Mouse (Mus musculus): ENCODE data around the gene Vmn2r63. TPM values are rescaled to one million over a fixed set of nuclear protein-coding genes. Genes with fewer than 3 reads are reported as not detected.
"Not testable (repeated sequence)": the region's sequence is repeated elsewhere in the genome, so short reads cannot be mapped to it uniquely, and the experiment has no call there.

The Vmn2r63 gene
- not detected in 2 replicates for polyA plus RNA-seq (2015; fragmentation: Nextera tagmentation; extraction: Ambion mirVana)

DNA sequence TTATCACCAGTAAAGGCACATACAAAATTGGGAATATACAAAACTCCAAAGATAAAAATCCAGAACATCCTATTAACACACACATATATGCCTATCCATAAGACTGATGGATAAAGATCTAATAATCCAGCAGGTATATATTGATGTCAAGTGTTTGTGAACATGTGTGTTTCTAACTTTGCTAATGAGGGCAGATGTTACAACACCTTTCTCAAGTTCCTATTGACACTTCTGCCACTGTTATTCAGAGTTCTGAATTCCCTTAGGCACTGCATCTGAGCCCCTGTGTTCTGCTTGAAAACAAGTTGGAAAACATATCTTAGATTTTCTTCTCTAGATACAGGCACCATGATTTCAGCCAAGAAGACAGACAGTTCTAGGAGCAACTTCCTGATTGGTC lies at the start of gene Vmn2r63:
Vmn2r63 (minus strand) TSS at position 101 of the 400 bp plus-strand sequence.
- H3K36me3 ChIP-seq (ENCODE audit: control insufficient read depth, insufficient read depth, low read length); H3K27ac ChIP-seq (ENCODE audit: low read length); H3K4me2 ChIP-seq (ENCODE audit: low read length); H3K4me3 ChIP-seq (ENCODE audit: low read depth, low read length); H3K27me3 ChIP-seq (ENCODE audit: control insufficient read depth, insufficient read depth, low read depth, low read length); H3K9ac ChIP-seq (ENCODE audit: low read depth, low read length); H3K4me1 ChIP-seq (ENCODE audit: control insufficient read depth, insufficient read depth, low read length); H3K9me3 ChIP-seq (replicated peaks; ENCODE audit: control insufficient read depth, low read length, poor library complexity, severe bottlenecking); ATAC-seq: not testable (repeated sequence)

- H3K27ac ChIP-seq (ENCODE audit: low read length), result no peak overlapping the region
- H3K9me3 ChIP-seq (replicated peaks; ENCODE audit: control insufficient read depth, low read length, poor library complexity, severe bottlenecking), result peaks cover 25% of the 10 kb centered on the region
- no peak overlapping the region for H3K9ac ChIP-seq (ENCODE audit: low read depth, low read length)
- WGBS, result 93% methylated on average over 10 of the region's 10 CpGs
- H3K27me3 ChIP-seq (ENCODE audit: control insufficient read depth, insufficient read depth, low read depth, low read length), result no peaks in the 10 kb centered on the region
- no peak for ATAC-seq
- no peak overlapping the region for H3K4me3 ChIP-seq (ENCODE audit: low read depth, low read length)
- H3K4me2 ChIP-seq (ENCODE audit: low read length), result no peak overlapping the region
- no peaks in the 10 kb centered on the region for H3K4me1 ChIP-seq (ENCODE audit: control insufficient read depth, insufficient read depth, low read length)
- no peaks in the 10 kb centered on the region for H3K36me3 ChIP-seq (ENCODE audit: control insufficient read depth, insufficient read depth, low read length)
Measured at GRCm38 (mm10) chr7:42980739-42981138, 47.1 kb upstream of the Vmn2r63 start.

- Histone ChIP-seq H3K27ac (ENCODE audit: low read length) (no peak overlapping the region), H3K9me3 (replicated peaks; ENCODE audit: control insufficient read depth, low read length, poor library complexity, severe bottlenecking) (peaks cover 28% of the 10 kb centered on the region)
Measured at GRCm38 (mm10) chr7:42980098-42980497, 46.5 kb upstream of the Vmn2r63 start.

GRCm38 (mm10) chr7:42965246-42965645 lies 31.6 kb upstream of the Vmn2r63 start:
- H3K27ac ChIP-seq (ENCODE audit: low read length), result no peak overlapping the region
- no peaks in the 10 kb centered on the region for H3K4me1 ChIP-seq (ENCODE audit: control insufficient read depth, insufficient read depth, low read length)
- no peaks in the 10 kb centered on the region for H3K27me3 ChIP-seq (ENCODE audit: control insufficient read depth, insufficient read depth, low read depth, low read length)
- H3K4me2 ChIP-seq (ENCODE audit: low read length), result no peak overlapping the region
- H3K9me3 ChIP-seq (replicated peaks; ENCODE audit: control insufficient read depth, low read length, poor library complexity, severe bottlenecking), result peaks cover 36% of the 10 kb centered on the region
- H3K36me3 ChIP-seq (ENCODE audit: control insufficient read depth, insufficient read depth, low read length), result no peaks in the 10 kb centered on the region
- 74% methylated on average over 9 of the region's 9 CpGs for WGBS
- ATAC-seq, result no peak
- H3K4me3 ChIP-seq (ENCODE audit: low read depth, low read length), result no peak overlapping the region
- H3K9ac ChIP-seq (ENCODE audit: low read depth, low read length), result no peak overlapping the region

More at GRCm38 (mm10) chr7:42980098-42980497, 46.5 kb upstream of the Vmn2r63 start:
- no peaks in the 10 kb centered on the region for H3K36me3 ChIP-seq (ENCODE audit: control insufficient read depth, insufficient read depth, low read length)
- H3K4me1 ChIP-seq (ENCODE audit: control insufficient read depth, insufficient read depth, low read length), result no peaks in the 10 kb centered on the region
- H3K27me3 ChIP-seq (ENCODE audit: control insufficient read depth, insufficient read depth, low read depth, low read length), result no peaks in the 10 kb centered on the region
- no peak overlapping the region for H3K4me3 ChIP-seq (ENCODE audit: low read depth, low read length)
- no peak overlapping the region for H3K9ac ChIP-seq (ENCODE audit: low read depth, low read length)
- 80% methylated on average over 11 of the region's 11 CpGs for WGBS
- no peak overlapping the region for H3K4me2 ChIP-seq (ENCODE audit: low read length)
- no peak for ATAC-seq

GRCm38 (mm10) chr7:42898067-42898466 lies 35.6 kb downstream of the Vmn2r63 start:
- ATAC-seq; H3K4me2 ChIP-seq (ENCODE audit: low read length); H3K36me3 ChIP-seq (ENCODE audit: control insufficient read depth, insufficient read depth, low read length); H3K9me3 ChIP-seq (replicated peaks; ENCODE audit: control insufficient read depth, low read length, poor library complexity, severe bottlenecking); H3K27ac ChIP-seq (ENCODE audit: low read length); H3K27me3 ChIP-seq (ENCODE audit: control insufficient read depth, insufficient read depth, low read depth, low read length); H3K4me3 ChIP-seq (ENCODE audit: low read depth, low read length); H3K4me1 ChIP-seq (ENCODE audit: control insufficient read depth, insufficient read depth, low read length); H3K9ac ChIP-seq (ENCODE audit: low read depth, low read length): not testable (repeated sequence)
- 97% methylated on average over 2 of the region's 2 CpGs for WGBS

- Histone ChIP-seq H3K9me3 (replicated peaks; ENCODE audit: control insufficient read depth, low read length, poor library complexity, severe bottlenecking) (peaks cover 7% of the 10 kb centered on the region; the same call in 1 of the 2 replicates), H3K4me2 (ENCODE audit: low read length) (no peak overlapping the region), H3K27ac (ENCODE audit: low read length) (no peak overlapping the region), H3K27me3 (ENCODE audit: control insufficient read depth, insufficient read depth, low read depth, low read length) (no peaks in the 10 kb centered on the region), H3K9ac (ENCODE audit: low read depth, low read length) (no peak overlapping the region), H3K4me1 (ENCODE audit: control insufficient read depth, insufficient read depth, low read length) (no peaks in the 10 kb centered on the region), H3K4me3 (ENCODE audit: low read depth, low read length) (no peak overlapping the region), H3K36me3 (ENCODE audit: control insufficient read depth, insufficient read depth, low read length) (no peaks in the 10 kb centered on the region)
- ATAC-seq, result no peak
- WGBS, result 55% methylated on average over 23 of the region's 23 CpGs
Measured at GRCm38 (mm10) chr7:42878090-42878489, 55.5 kb downstream of the Vmn2r63 start.

DNA sequence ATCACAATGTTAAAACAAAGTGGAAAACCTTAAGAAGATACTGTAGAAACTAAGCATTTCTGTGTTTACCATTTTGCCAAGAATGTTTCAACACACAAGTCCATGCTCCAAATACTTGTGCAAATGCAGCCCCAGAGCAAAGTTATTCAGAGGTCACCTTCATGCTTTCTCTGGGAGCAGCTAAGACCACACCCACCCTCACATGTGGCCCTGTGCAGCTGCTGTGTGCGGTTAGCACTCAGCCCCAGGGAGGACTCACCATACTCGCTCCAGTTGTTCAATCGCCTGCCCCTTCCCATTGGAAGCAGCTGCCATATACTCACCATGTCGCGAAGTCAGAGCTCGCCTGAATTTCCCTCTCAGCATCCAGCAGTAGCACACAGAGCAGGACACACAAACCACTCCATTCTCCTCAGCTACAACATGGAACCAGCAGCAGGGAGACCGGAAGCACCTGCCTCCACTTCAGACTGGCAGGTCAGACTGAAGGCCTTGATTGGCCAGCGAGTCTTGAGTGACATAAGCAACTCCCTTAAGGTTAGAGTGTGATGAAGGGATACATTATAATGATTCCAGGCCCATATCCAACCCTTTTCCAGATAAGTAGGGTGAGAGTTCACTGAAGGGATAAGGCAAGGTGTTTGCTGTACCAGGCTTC lies 66.7 kb downstream of the Vmn2r63 start, which contains the start of gene Gm2381:
Gm2381 (minus strand) TSS at position 434 of the 658 bp plus-strand sequence.
- not testable (repeated sequence) for H3K27ac ChIP-seq (ENCODE audit: low read length); H3K9ac ChIP-seq (ENCODE audit: low read depth, low read length); H3K4me2 ChIP-seq (ENCODE audit: low read length); H3K36me3 ChIP-seq (ENCODE audit: control insufficient read depth, insufficient read depth, low read length); H3K4me3 ChIP-seq (ENCODE audit: low read depth, low read length); ATAC-seq; H3K27me3 ChIP-seq (ENCODE audit: control insufficient read depth, insufficient read depth, low read depth, low read length); H3K9me3 ChIP-seq (replicated peaks; ENCODE audit: control insufficient read depth, low read length, poor library complexity, severe bottlenecking); H3K4me1 ChIP-seq (ENCODE audit: control insufficient read depth, insufficient read depth, low read length)
- WGBS, result 79% methylated on average over 8 of the region's 8 CpGs

Small RNA genes lying within 50 kb of the gene (microRNA-seq; reads per million reads assigned to microRNA genes)
- not detected for gene Gm23256

Other genes starting within 250 kb of the Vmn2r63 start
- 8.1 and 8.4 TPM in 2 replicates for gene Zfp975, start 241.1 kb downstream of the Vmn2r63 start, polyA plus RNA-seq (2015; fragmentation: Nextera tagmentation; extraction: Ambion mirVana)
- gene Gm17067, start 206.8 kb downstream of the Vmn2r63 start, polyA plus RNA-seq (2015; fragmentation: Nextera tagmentation; extraction: Ambion mirVana), result 0.05 TPM in 1 of 2 replicates, not detected in the other
- not detected in 2 replicates for gene Vmn2r62, start 140.3 kb downstream of the Vmn2r63 start, polyA plus RNA-seq (2015; fragmentation: Nextera tagmentation; extraction: Ambion mirVana)
- gene Gm2381, start 66.6 kb downstream of the Vmn2r63 start, polyA plus RNA-seq (2015; fragmentation: Nextera tagmentation; extraction: Ambion mirVana), result not detected in 2 replicates
- not detected in 2 replicates for gene Gm9268, start 84.9 kb upstream of the Vmn2r63 start, polyA plus RNA-seq (2015; fragmentation: Nextera tagmentation; extraction: Ambion mirVana)
- gene Zfp936, start 180.4 kb upstream of the Vmn2r63 start, polyA plus RNA-seq (2015; fragmentation: Nextera tagmentation; extraction: Ambion mirVana), result not detected in 2 replicates